Mouse (Mus musculus): ENCODE results near the gene Ms4a6c. TPM values are rescaled to one million over a fixed set of nuclear protein-coding genes. Genes with fewer than 3 reads are reported as not detected.

Gene Ms4a6c
- total and polyA plus RNA-seq, 3 experiments = 5.0 to 20.0 (median 14.3) TPM

- H3K27ac ChIP-seq (ENCODE audit: insufficient read depth, low read depth) = no peak within 1 kb of the TSS
- no peaks in the 10 kb centered on the region for H3K27me3 ChIP-seq (replicated peaks)
- no peaks in the 10 kb centered on the region for H3K9me3 ChIP-seq (replicated peaks; ENCODE audit: low read length)
- DNase-seq (ENCODE audit: extremely low read depth) = no peak
- TF ChIP-seq ZC3H11A (IDR thresholded peaks at IDR 0.05; ENCODE audit: low read depth, low read length) (no peak), ZNF384 (IDR thresholded peaks at IDR 0.05; ENCODE audit: low read depth, low read length) (no peak), KAT2A (IDR thresholded peaks at IDR 0.05; ENCODE audit: insufficient replicate concordance, low read length) (no peak), TBP (conservative IDR thresholded peaks at IDR 0.05; ENCODE audit: low read depth, low read length) (no peak), MYC (IDR thresholded peaks at IDR 0.05; ENCODE audit: low read depth, low read length) (no peak), SIN3A (IDR thresholded peaks at IDR 0.05; ENCODE audit: low read length) (no peak), POLR2AphosphoS2 (IDR thresholded peaks at IDR 0.05; ENCODE audit: low read depth, low read length) (no peak), CHD1 (IDR thresholded peaks at IDR 0.05; ENCODE audit: low read depth, low read length) (no peak), HCFC1 (IDR thresholded peaks at IDR 0.05; ENCODE audit: low read depth, low read length) (no peak), POLR2A (IDR thresholded peaks at IDR 0.05; ENCODE audit: low read depth, low read length) (no peak), NRF1 (IDR thresholded peaks at IDR 0.05; ENCODE audit: low read depth, low read length) (no peak), CHD2 (IDR thresholded peaks at IDR 0.05; ENCODE audit: low read length) (no peak), ELF1 (IDR thresholded peaks at IDR 0.05; ENCODE audit: low read depth, low read length) (no peak), RAD21 (IDR thresholded peaks at IDR 0.05; ENCODE audit: low read depth, low read length) (no peak), IRF4 (IDR thresholded peaks at IDR 0.05; ENCODE audit: low read depth, low read length) (no peak), MXI1 (IDR thresholded peaks at IDR 0.05; ENCODE audit: low read depth, low read length) (no peak), JUND (conservative IDR thresholded peaks at IDR 0.05; ENCODE audit: low read depth, low read length) (no peak), MAX (IDR thresholded peaks at IDR 0.05; ENCODE audit: low read length) (no peak), EP300 (IDR thresholded peaks at IDR 0.05; ENCODE audit: low read length) (no peak), NELFE (IDR thresholded peaks at IDR 0.05; ENCODE audit: low read depth, low read length) (no peak)
- H3K79me2 ChIP-seq (replicated peaks; ENCODE audit: control insufficient read depth, extremely low read depth, insufficient read depth, poor library complexity, severe bottlenecking) = no peaks in the 10 kb centered on the region
- in situ Hi-C loops (cut with MboI; ENCODE audit: low pct_ligation_motif_present, low pct_unique_long_range_greater_than_20kb, low sequenced_read_pairs) = no loop called here
- H3K36me3 ChIP-seq (replicated peaks in 1 of 2; ENCODE audit: control insufficient read depth in 1 of 2, insufficient read depth in 1 of 2, low read length in 1 of 2) = no peaks in the 10 kb centered on the region
- H3K4me1 ChIP-seq (ENCODE audit: control insufficient read depth in 1 of 2, insufficient read depth in 2 of 2) = no peaks in the 10 kb centered on the region
- no peak within 1 kb of the TSS for H3K4me2 ChIP-seq (ENCODE audit: insufficient read depth, low read depth, poor library complexity, severe bottlenecking)
- no peak within 1 kb of the TSS for H3K9ac ChIP-seq (ENCODE audit: insufficient read depth, low read depth)
- dilution Hi-C loops (cut with MboI; ENCODE audit: extremely low pct_ligation_motif_present, extremely low pct_unique_long_range_greater_than_20kb, low sequenced_read_pairs) = no loop called here
- no peak within 1 kb of the TSS for H3K4me3 ChIP-seq (replicated peaks in 1 of 3; ENCODE audit: low read depth in 2 of 3, low read length in 2 of 3, poor library complexity in 1 of 3)
These were observed 25.8 kb upstream of the Ms4a6c start, which contains the start of gene Ms4a4b for GRCm38 (mm10) chr19:11443338-11443737. TSS of gene Ms4a4b (plus strand) at chr19:11443553.

- TF ChIP-seq ZC3H11A (IDR thresholded peaks at IDR 0.05; ENCODE audit: low read depth, low read length) (no peak), CTCF (conservative IDR thresholded peaks at IDR 0.05 in 1 of 2, IDR thresholded peaks at IDR 0.05 in 1 of 2; ENCODE audit: low read depth in 2 of 2, low read length in 2 of 2) (no peak), POLR2AphosphoS2 (IDR thresholded peaks at IDR 0.05; ENCODE audit: low read depth, low read length) (no peak), CHD2 (IDR thresholded peaks at IDR 0.05; ENCODE audit: low read length) (no peak), USF1 (IDR thresholded peaks at IDR 0.05; ENCODE audit: low read depth, low read length) (no peak), RAD21 (IDR thresholded peaks at IDR 0.05; ENCODE audit: low read depth, low read length) (no peak), JUN (IDR thresholded peaks at IDR 0.05; ENCODE audit: insufficient read depth, low read depth, low read length) (no peak), MYC (IDR thresholded peaks at IDR 0.05; ENCODE audit: low read depth, low read length) (no peak), ZKSCAN1 (IDR thresholded peaks at IDR 0.05; ENCODE audit: borderline replicate concordance, low read depth, low read length) (no peak), USF2 (conservative IDR thresholded peaks at IDR 0.05; ENCODE audit: low read depth, low read length) (no peak), UBTF (IDR thresholded peaks at IDR 0.05; ENCODE audit: low read depth, low read length) (no peak), HCFC1 (IDR thresholded peaks at IDR 0.05; ENCODE audit: low read depth, low read length) (no peak), EP300 (IDR thresholded peaks at IDR 0.05; ENCODE audit: low read length) (no peak), BHLHE40 (IDR thresholded peaks at IDR 0.05; ENCODE audit: low read depth, low read length) (no peak), NRF1 (IDR thresholded peaks at IDR 0.05; ENCODE audit: low read depth, low read length) (no peak), MAZ (IDR thresholded peaks at IDR 0.05; ENCODE audit: low read depth, low read length) (no peak), KAT2A (IDR thresholded peaks at IDR 0.05; ENCODE audit: insufficient replicate concordance, low read length) (no peak)
- Histone ChIP-seq H3K9me3 (replicated peaks; ENCODE audit: low read length) (no peaks in the 10 kb centered on the region), H3K4me3 (replicated peaks in 1 of 3; ENCODE audit: low read depth in 2 of 3, low read length in 2 of 3, poor library complexity in 1 of 3) (no peak overlapping the region), H3K36me3 (replicated peaks in 1 of 2; ENCODE audit: control insufficient read depth in 1 of 2, insufficient read depth in 1 of 2, low read length in 1 of 2) (no peaks in the 10 kb centered on the region), H3K27me3 (replicated peaks) (no peaks in the 10 kb centered on the region), H3K9ac (ENCODE audit: insufficient read depth, low read depth) (no peak overlapping the region), H3K4me1 (ENCODE audit: control insufficient read depth in 1 of 2, insufficient read depth in 2 of 2) (no peaks in the 10 kb centered on the region), H3K4me2 (ENCODE audit: insufficient read depth, low read depth, poor library complexity, severe bottlenecking) (no peak overlapping the region), H3K27ac (ENCODE audit: insufficient read depth, low read depth) (no peak overlapping the region), H3K79me2 (replicated peaks; ENCODE audit: control insufficient read depth, extremely low read depth, insufficient read depth, poor library complexity, severe bottlenecking) (no peaks in the 10 kb centered on the region)
- in situ Hi-C loops (cut with MboI; ENCODE audit: low pct_ligation_motif_present, low pct_unique_long_range_greater_than_20kb, low sequenced_read_pairs) (no loop called here), dilution Hi-C loops (cut with MboI; ENCODE audit: extremely low pct_ligation_motif_present, extremely low pct_unique_long_range_greater_than_20kb, low sequenced_read_pairs) (no loop called here)
- DNase-seq (ENCODE audit: extremely low read depth) = no peak
These were observed 25.2 kb upstream of the Ms4a6c start for GRCm38 (mm10) chr19:11443964-11444363.

All from CH12.LX (cell line).